Mouse (Mus musculus) embryonic facial prominence, embryonic 11.5 days (tissue): ENCODE results near the gene Ovol2. TPM values are rescaled to one million over a fixed set of nuclear protein-coding genes. Genes with fewer than 3 reads are reported as not detected.
A peak's percentile ranks its signal among the peaks of the same experiment; 100 is the strongest.

Source experiments
- ATAC-seq: fragments of 200-750 bp; cut with Nextera tagmentation; replicated peaks from 2 replicates; pipeline ENCODE4 v1.8.0; 2017; ENCODE audit warnings: low read depth; ENCODE audit not compliant: insufficient number of reproducible peaks, low FRiP score, low TSS enrichment
- DNase-seq: peaks from one replicate; pipeline ENCODE4 v3.0.0-alpha.2; 2015; ENCODE audit warnings: low spot score
- H3K27ac ChIP-seq: fragments of 300-500 bp; sonication (generic); replicated peaks from 2 replicates; pipeline ENCODE4 v1.5.1; 2014; ENCODE audit warnings: mild to moderate bottlenecking, low read depth, low read length, control low read depth
- H3K27me3 ChIP-seq: fragments of 300-500 bp; sonication (generic); 2 replicates; pipeline ENCODE4 v1.6.1; 2014; ENCODE audit warnings: mild to moderate bottlenecking, low read length, moderate library complexity, mixed read lengths; ENCODE audit not compliant: control insufficient read depth, insufficient read depth
- H3K36me3 ChIP-seq: fragments of 300-500 bp; sonication (generic); replicated peaks from 2 replicates; pipeline ENCODE4 v1.6.1; 2014; ENCODE audit warnings: low read depth, mild to moderate bottlenecking, low read length, moderate library complexity, mixed read lengths; ENCODE audit not compliant: control insufficient read depth, insufficient read depth
- H3K4me1 ChIP-seq: fragments of 300-500 bp; sonication (generic); 2 replicates; pipeline ENCODE4 v1.6.1; 2014; ENCODE audit warnings: low read length, mixed read lengths; ENCODE audit not compliant: control insufficient read depth, insufficient read depth
- H3K4me2 ChIP-seq: fragments of 300-500 bp; sonication (generic); 2 replicates; pipeline ENCODE4 v1.6.1; 2014; ENCODE audit warnings: low read depth, mild to moderate bottlenecking, control low read depth, low read length, moderate library complexity
- H3K4me3 ChIP-seq: fragments of 300-500 bp; sonication (generic); 2 replicates; pipeline ENCODE4 v1.5.1; 2014; ENCODE audit warnings: low read depth, low read length, control low read depth
- H3K9ac ChIP-seq: fragments of 300-500 bp; sonication (generic); replicated peaks from 2 replicates; pipeline ENCODE4 v1.6.1; 2014; ENCODE audit warnings: mild to moderate bottlenecking, control low read depth, low read length
- H3K9me3 ChIP-seq: fragments of 300-500 bp; sonication (generic); replicated peaks from 2 replicates; pipeline ENCODE4 v1.6.1; 2016; ENCODE audit warnings: mild to moderate bottlenecking, low read length, inconsistent platforms, mixed read lengths; ENCODE audit not compliant: control insufficient read depth
- WGBS: fragments of 180-500 bp; shearing (Covaris S2); extraction: QIAGEN DNeasy Blood & Tissue Kit; methylation state at CpG from one replicate; pipeline ENCODE4 v1.1.7; 2014; 5-methylcytosine and 5-hydroxymethylcytosine counted together
- polyA plus RNA-seq: library from polyadenylated mRNA; unstranded; fragments of >200 nt; fragmentation: Nextera tagmentation; extraction: Ambion mirVana; gene quantifications from 2 replicates; pipeline ENCODE4 v1.2.1, GENCODE M21; 2014

The Ovol2 gene
- polyA plus RNA-seq, 1 experiment from 2014 or later = 0.53 TPM

DNA sequence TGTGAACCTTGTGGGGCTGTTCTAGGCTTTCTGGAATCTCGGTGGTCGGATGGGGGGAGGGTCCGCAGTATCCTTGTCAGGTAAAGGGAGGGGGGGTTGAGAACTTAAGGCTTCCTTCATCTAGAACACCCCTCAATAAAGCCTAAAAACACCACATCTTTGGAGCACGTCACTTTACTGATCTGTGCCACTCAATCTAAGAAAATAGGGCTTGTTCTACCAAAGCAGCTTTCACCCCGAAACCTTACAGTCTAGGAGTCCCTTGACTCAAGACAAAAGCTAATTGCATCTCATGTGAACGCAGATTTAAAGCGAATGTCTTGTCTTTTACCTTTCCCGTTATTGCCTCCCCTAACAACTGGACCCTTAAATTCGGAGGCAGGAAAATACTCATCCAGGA lies 540 bp upstream of the Ovol2 start:
- peak overlapping the region; percentile 48; the same call in 1 of the 2 replicates for H3K4me3 ChIP-seq
- no peaks in the 10 kb centered on the region for H3K9me3 ChIP-seq
- no peak overlapping the region for H3K27ac ChIP-seq
- H3K27me3 ChIP-seq = peaks cover 44% of the 10 kb centered on the region
- peak; percentile 24 for DNase-seq
- H3K36me3 ChIP-seq = no peaks in the 10 kb centered on the region
- no peak for ATAC-seq
- WGBS = 3% methylated on average over 9 of the region's 9 CpGs
- peak overlapping the region; percentile 22 for H3K4me2 ChIP-seq
- peaks cover 9% of the 10 kb centered on the region for H3K4me1 ChIP-seq
- no peak overlapping the region for H3K9ac ChIP-seq

DNA sequence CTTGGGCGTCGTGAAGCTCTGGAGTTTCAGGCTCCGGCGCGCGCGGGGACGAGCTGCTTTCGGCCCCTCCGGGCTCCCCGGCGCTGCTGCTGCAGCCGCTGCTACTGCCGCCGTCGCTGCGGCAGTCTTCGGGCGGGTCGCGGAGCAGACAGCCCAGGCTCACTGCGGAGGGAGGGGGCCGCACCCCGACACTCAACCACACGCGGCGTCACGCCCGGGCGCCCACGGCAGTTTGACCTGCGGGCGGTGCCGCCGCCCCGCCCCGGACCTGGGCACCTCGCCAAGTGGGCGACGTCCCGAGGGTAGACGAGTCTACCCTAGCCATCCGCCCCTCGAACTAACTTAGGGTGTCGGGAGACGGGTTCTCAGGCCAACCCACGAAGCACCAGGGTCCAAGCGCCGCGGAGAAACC lies 980 bp downstream of the Ovol2 start:
- Histone ChIP-seq H3K9me3 (no peaks in the 10 kb centered on the region), H3K4me1 (peaks cover 9% of the 10 kb centered on the region), H3K27me3 (peaks cover 44% of the 10 kb centered on the region), H3K36me3 (no peaks in the 10 kb centered on the region), H3K27ac (no peak overlapping the region), H3K4me2 (peak overlapping the region; percentile 85), H3K9ac (peak overlapping the region; percentile 37; the same call in 1 of the 2 replicates), H3K4me3 (peak overlapping the region; percentile 48)
- DNase-seq (peak; percentile 49), ATAC-seq (0 out of 2 replicates have a peak, but pooled peaks have one; percentile 3)
- WGBS = under 1% methylated on average over 42 of the region's 50 CpGs

DNA sequence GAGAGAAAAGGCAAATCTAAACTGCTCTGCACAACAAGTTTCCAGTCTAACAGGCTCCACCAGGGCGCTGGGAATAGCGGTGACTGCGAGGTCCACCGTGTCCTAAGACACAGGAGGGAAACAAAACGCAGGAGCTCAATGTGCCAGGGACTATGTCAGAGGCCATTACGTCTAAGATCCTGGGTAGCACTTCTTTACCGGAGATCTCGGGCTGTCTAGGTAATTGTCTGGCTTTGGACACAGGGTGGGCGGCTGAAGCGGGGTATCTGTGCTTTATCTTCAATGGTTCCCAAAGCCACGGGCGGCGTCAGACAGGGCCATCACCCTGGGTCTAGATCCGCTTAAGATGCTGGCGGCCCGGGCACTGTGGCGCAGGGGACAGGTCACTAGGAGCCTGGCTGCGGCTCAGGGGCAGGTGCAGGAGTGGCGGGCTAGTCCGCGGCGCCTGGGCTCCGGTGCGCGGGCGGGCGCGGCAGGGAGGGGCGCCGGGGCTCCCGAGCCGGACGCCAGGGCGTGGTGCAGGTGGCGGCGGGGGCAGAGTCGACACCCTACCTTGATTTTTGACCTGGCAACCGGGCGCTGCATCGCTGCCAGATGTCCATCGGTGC lies 1.5 kb downstream of the Ovol2 start:
- H3K36me3 ChIP-seq = no peaks in the 10 kb centered on the region
- peak overlapping the region; percentile 85 for H3K4me2 ChIP-seq
- peaks cover 9% of the 10 kb centered on the region for H3K4me1 ChIP-seq
- peaks cover 44% of the 10 kb centered on the region for H3K27me3 ChIP-seq
- under 1% methylated on average over 37 of the region's 41 CpGs for WGBS
- H3K9ac ChIP-seq = no peak overlapping the region; the same call in 1 of the 2 replicates
- no peaks in the 10 kb centered on the region for H3K9me3 ChIP-seq
- DNase-seq (peak; percentile 30), ATAC-seq (no peak)
- no peak overlapping the region for H3K27ac ChIP-seq
- peak overlapping the region; percentile 48 for H3K4me3 ChIP-seq

GRCm38 (mm10) chr2:144329937-144330336 lies 2.0 kb downstream of the Ovol2 start:
- H3K27ac ChIP-seq = no peak overlapping the region
- peaks cover 44% of the 10 kb centered on the region for H3K27me3 ChIP-seq
- no peaks in the 10 kb centered on the region for H3K9me3 ChIP-seq
- H3K36me3 ChIP-seq = no peaks in the 10 kb centered on the region
- no peak overlapping the region for H3K4me3 ChIP-seq
- no peak overlapping the region for H3K4me2 ChIP-seq
- H3K4me1 ChIP-seq = peaks cover 9% of the 10 kb centered on the region
- no peak for ATAC-seq
- under 1% methylated on average over 10 of the region's 10 CpGs for WGBS
- DNase-seq = peak; percentile 12
- no peak overlapping the region for H3K9ac ChIP-seq

DNA sequence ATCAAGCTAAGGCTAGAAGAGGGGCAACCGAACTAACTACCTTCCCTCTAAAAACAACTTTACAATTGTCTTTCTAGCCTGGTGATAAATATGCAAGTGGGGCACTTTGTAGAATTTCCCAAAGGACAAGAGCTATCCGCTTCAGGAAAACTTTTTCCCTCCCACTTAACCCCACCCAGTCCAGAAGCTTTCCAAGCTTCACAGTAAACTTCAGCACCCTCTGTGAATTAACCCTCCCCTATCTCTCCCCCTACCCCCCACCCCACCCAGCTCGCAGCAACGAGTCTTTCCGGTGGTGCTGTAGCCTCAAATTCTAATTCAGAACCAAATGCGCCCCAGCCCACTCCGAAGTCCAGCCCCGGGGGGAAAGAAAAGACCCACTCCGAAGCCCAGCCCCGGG lies 2.5 kb downstream of the Ovol2 start:
- Histone ChIP-seq H3K27ac (no peak overlapping the region), H3K27me3 (peaks cover 44% of the 10 kb centered on the region), H3K4me1 (peaks cover 9% of the 10 kb centered on the region), H3K36me3 (no peaks in the 10 kb centered on the region), H3K9ac (no peak overlapping the region), H3K4me2 (no peak overlapping the region), H3K4me3 (no peak overlapping the region), H3K9me3 (no peaks in the 10 kb centered on the region)
- ATAC-seq (no peak), DNase-seq (no peak)
- 4% methylated on average over 9 of the region's 10 CpGs for WGBS

DNA sequence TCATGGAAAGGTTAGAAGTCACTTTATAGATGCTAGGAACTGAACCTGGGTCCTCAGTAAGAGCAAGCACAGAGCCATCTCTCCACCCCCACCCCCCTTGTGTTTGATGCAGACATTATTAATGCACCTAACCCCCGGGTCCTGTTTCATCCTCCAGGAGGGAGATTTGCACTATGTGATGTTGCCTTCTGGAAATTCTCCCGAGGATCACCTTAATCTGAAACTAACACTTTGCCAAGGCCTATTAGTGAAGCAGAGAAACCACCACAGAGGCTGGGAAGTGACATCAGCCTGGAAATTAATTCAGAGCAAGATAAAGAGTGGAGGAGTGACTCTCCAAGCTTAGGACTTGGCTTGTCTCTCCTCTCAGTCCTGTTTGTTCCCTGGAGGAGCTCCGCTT lies 7.7 kb downstream of the Ovol2 start:
- H3K9me3 ChIP-seq = no peaks in the 10 kb centered on the region
- no peak overlapping the region for H3K4me3 ChIP-seq
- no peaks in the 10 kb centered on the region for H3K4me1 ChIP-seq
- H3K4me2 ChIP-seq = no peak overlapping the region
- DNase-seq (no peak), ATAC-seq (no peak)
- H3K27me3 ChIP-seq = peaks cover 3% of the 10 kb centered on the region; the same call in 1 of the 2 replicates
- H3K9ac ChIP-seq = no peak overlapping the region
- no peaks in the 10 kb centered on the region for H3K36me3 ChIP-seq
- no peak overlapping the region for H3K27ac ChIP-seq
- WGBS = 75% methylated on average over 3 of the region's 3 CpGs

DNA sequence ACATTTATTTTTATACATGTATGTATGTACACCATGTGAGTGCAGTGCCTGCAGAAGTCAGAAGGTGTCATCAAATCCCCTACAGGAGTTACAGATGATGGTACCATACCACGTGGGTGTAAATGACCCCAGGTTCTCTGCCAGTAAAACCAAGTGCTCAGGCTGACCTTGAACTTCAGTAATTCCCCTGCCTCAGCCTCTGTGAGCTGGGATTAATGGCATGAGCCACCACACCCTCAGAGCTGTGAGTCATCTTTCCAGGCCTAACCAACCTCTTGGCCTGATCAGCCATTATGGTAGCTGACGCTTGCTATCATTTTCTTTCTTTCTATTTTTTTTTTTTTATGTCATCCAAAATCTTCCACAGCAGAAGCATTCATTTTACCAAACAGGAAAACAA lies 20.6 kb downstream of the Ovol2 start:
- Histone ChIP-seq H3K36me3 (no peaks in the 10 kb centered on the region), H3K9ac (no peak overlapping the region), H3K9me3 (no peaks in the 10 kb centered on the region), H3K27me3 (no peaks in the 10 kb centered on the region), H3K4me1 (no peaks in the 10 kb centered on the region), H3K4me3 (no peak overlapping the region), H3K4me2 (no peak overlapping the region), H3K27ac (no peak overlapping the region)
- ATAC-seq (no peak), DNase-seq (no peak)
- 71% methylated on average over 2 of the region's 2 CpGs for WGBS

GRCm38 (mm10) chr2:144310273-144310672 lies 21.7 kb downstream of the Ovol2 start:
- Histone ChIP-seq H3K9ac (no peak overlapping the region), H3K27ac (no peak overlapping the region), H3K4me2 (no peak overlapping the region), H3K4me1 (no peaks in the 10 kb centered on the region), H3K4me3 (no peak overlapping the region), H3K9me3 (no peaks in the 10 kb centered on the region), H3K27me3 (no peaks in the 10 kb centered on the region), H3K36me3 (no peaks in the 10 kb centered on the region)
- peak; percentile 12 for DNase-seq
- WGBS = 18% methylated on average over 5 of the region's 5 CpGs
- ATAC-seq = peak; percentile 37; the same call in 1 of the 2 replicates
